Mouse (Mus musculus): ENCODE data around the gene Snx6.

DNA sequence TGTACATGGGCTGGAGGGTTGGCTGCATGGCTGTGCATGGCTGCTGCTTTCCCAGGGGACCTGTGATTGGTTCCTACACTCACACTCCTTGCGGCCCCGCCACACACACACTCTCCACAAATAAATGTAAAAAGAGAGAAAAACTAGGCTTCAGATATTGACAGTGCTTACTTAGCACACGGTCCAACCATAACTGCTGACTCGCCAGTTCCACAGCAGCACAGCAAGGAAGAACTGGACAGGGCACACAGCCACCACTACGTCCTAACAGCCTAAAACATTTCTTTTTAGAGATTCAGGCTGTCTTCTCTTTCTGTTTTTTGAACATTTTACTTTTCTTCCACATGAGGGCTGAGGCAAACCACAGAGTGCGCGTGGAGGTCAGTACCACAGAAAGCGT lies 4.0 kb downstream of the Snx6 start:
- TF ChIP-seq TAL1 (IDR thresholded peaks at IDR 0.05; ENCODE audit: low read length) (no peak), GATA1 (IDR thresholded peaks at IDR 0.05; ENCODE audit: low read length) (no peak)
